Mouse (Mus musculus) embryonic facial prominence, embryonic 11.5 days (tissue): ENCODE measurements around the gene Fam193a. TPM values are rescaled to one million over a fixed set of nuclear protein-coding genes. Genes with fewer than 3 reads are reported as not detected.

Experiments
- ATAC-seq: fragments of 200-750 bp; cut with Nextera tagmentation; replicated peaks from 2 replicates; pipeline ENCODE4 v1.8.0; 2017; ENCODE audit warnings: low read depth; ENCODE audit not compliant: insufficient number of reproducible peaks, low FRiP score, low TSS enrichment
- DNase-seq: peaks from one replicate; pipeline ENCODE4 v3.0.0-alpha.2; 2015; ENCODE audit warnings: low spot score
- H3K27ac ChIP-seq: fragments of 300-500 bp; sonication (generic); replicated peaks from 2 replicates; pipeline ENCODE4 v1.5.1; 2014; ENCODE audit warnings: mild to moderate bottlenecking, low read depth, low read length, control low read depth
- H3K27me3 ChIP-seq: fragments of 300-500 bp; sonication (generic); 2 replicates; pipeline ENCODE4 v1.6.1; 2014; ENCODE audit warnings: mild to moderate bottlenecking, low read length, moderate library complexity, mixed read lengths; ENCODE audit not compliant: control insufficient read depth, insufficient read depth
- H3K36me3 ChIP-seq: fragments of 300-500 bp; sonication (generic); replicated peaks from 2 replicates; pipeline ENCODE4 v1.6.1; 2014; ENCODE audit warnings: low read depth, mild to moderate bottlenecking, low read length, moderate library complexity, mixed read lengths; ENCODE audit not compliant: control insufficient read depth, insufficient read depth
- H3K4me1 ChIP-seq: fragments of 300-500 bp; sonication (generic); 2 replicates; pipeline ENCODE4 v1.6.1; 2014; ENCODE audit warnings: low read length, mixed read lengths; ENCODE audit not compliant: control insufficient read depth, insufficient read depth
- H3K4me2 ChIP-seq: fragments of 300-500 bp; sonication (generic); 2 replicates; pipeline ENCODE4 v1.6.1; 2014; ENCODE audit warnings: low read depth, mild to moderate bottlenecking, control low read depth, low read length, moderate library complexity
- H3K4me3 ChIP-seq: fragments of 300-500 bp; sonication (generic); 2 replicates; pipeline ENCODE4 v1.5.1; 2014; ENCODE audit warnings: low read depth, low read length, control low read depth
- H3K9ac ChIP-seq: fragments of 300-500 bp; sonication (generic); replicated peaks from 2 replicates; pipeline ENCODE4 v1.6.1; 2014; ENCODE audit warnings: mild to moderate bottlenecking, control low read depth, low read length
- H3K9me3 ChIP-seq: fragments of 300-500 bp; sonication (generic); replicated peaks from 2 replicates; pipeline ENCODE4 v1.6.1; 2016; ENCODE audit warnings: mild to moderate bottlenecking, low read length, inconsistent platforms, mixed read lengths; ENCODE audit not compliant: control insufficient read depth
- WGBS: fragments of 180-500 bp; shearing (Covaris S2); extraction: QIAGEN DNeasy Blood & Tissue Kit; methylation state at CpG from one replicate; pipeline ENCODE4 v1.1.7; 2014; 5-methylcytosine and 5-hydroxymethylcytosine counted together
- polyA plus RNA-seq: library from polyadenylated mRNA; unstranded; fragments of >200 nt; fragmentation: Nextera tagmentation; extraction: Ambion mirVana; gene quantifications from 2 replicates; pipeline ENCODE4 v1.2.1, GENCODE M21; 2014

The Fam193a gene
- polyA plus RNA-seq, 1 experiment from 2014 or later: 13.1 TPM

- H3K27ac ChIP-seq: no peak overlapping the region; the same call in 1 of the 2 replicates
- peak overlapping the region; percentile 34 for H3K4me2 ChIP-seq
- H3K9ac ChIP-seq: peak overlapping the region; percentile 89
- no peaks in the 10 kb centered on the region for H3K36me3 ChIP-seq
- peak overlapping the region; percentile 90 for H3K4me3 ChIP-seq
- DNase-seq (peak; percentile 34), ATAC-seq (no peak)
- WGBS: under 1% methylated on average over 46 of the region's 114 CpGs
- H3K9me3 ChIP-seq: no peaks in the 10 kb centered on the region
- H3K4me1 ChIP-seq: no peaks in the 10 kb centered on the region
- H3K27me3 ChIP-seq: no peaks in the 10 kb centered on the region
Measured at GRCm38 (mm10) chr5:34370022-34370823, 490 bp downstream of the Fam193a start.

- Histone ChIP-seq H3K4me2 (peak overlapping the region; percentile 34), H3K36me3 (no peaks in the 10 kb centered on the region), H3K9me3 (no peaks in the 10 kb centered on the region), H3K4me1 (no peaks in the 10 kb centered on the region), H3K27me3 (no peaks in the 10 kb centered on the region), H3K27ac (no peak overlapping the region), H3K9ac (peak overlapping the region; percentile 89), H3K4me3 (peak overlapping the region; percentile 90)
- ATAC-seq (no peak), DNase-seq (no peak)
- WGBS: 38% methylated on average over 8 of the region's 8 CpGs
Measured at GRCm38 (mm10) chr5:34370840-34371239, 1.1 kb downstream of the Fam193a start.

GRCm38 (mm10) chr5:34372141-34372540, 2.4 kb downstream of the Fam193a start:
- Histone ChIP-seq H3K4me3 (no peak overlapping the region), H3K4me2 (no peak overlapping the region), H3K27me3 (no peaks in the 10 kb centered on the region), H3K27ac (no peak overlapping the region), H3K9me3 (no peaks in the 10 kb centered on the region), H3K36me3 (no peaks in the 10 kb centered on the region), H3K4me1 (no peaks in the 10 kb centered on the region), H3K9ac (no peak overlapping the region)
- ATAC-seq (no peak), DNase-seq (no peak)

GRCm38 (mm10) chr5:34372541-34372940, 2.8 kb downstream of the Fam193a start:
- ATAC-seq (no peak), DNase-seq (no peak)
- H3K27ac ChIP-seq: no peak overlapping the region
- H3K36me3 ChIP-seq: no peaks in the 10 kb centered on the region
- H3K4me3 ChIP-seq: no peak overlapping the region
- H3K9ac ChIP-seq: no peak overlapping the region
- H3K4me2 ChIP-seq: no peak overlapping the region
- no peaks in the 10 kb centered on the region for H3K27me3 ChIP-seq
- H3K4me1 ChIP-seq: no peaks in the 10 kb centered on the region
- no peaks in the 10 kb centered on the region for H3K9me3 ChIP-seq

GRCm38 (mm10) chr5:34378787-34379186, 9.1 kb downstream of the Fam193a start:
- no peak overlapping the region for H3K4me3 ChIP-seq
- ATAC-seq: no peak

GRCm38 (mm10) chr5:34381700-34382099, 12.0 kb downstream of the Fam193a start:
- Histone ChIP-seq H3K36me3 (no peaks in the 10 kb centered on the region), H3K27ac (no peak overlapping the region), H3K27me3 (no peaks in the 10 kb centered on the region), H3K4me2 (no peak overlapping the region), H3K9me3 (no peaks in the 10 kb centered on the region), H3K4me1 (no peaks in the 10 kb centered on the region), H3K9ac (no peak overlapping the region), H3K4me3 (no peak overlapping the region)
- DNase-seq (no peak), ATAC-seq (no peak)
- 89% methylated on average over 2 of the region's 2 CpGs for WGBS

More at GRCm38 (mm10) chr5:34378787-34379186, 9.1 kb downstream of the Fam193a start:
- H3K4me2 ChIP-seq: no peak overlapping the region
- H3K9me3 ChIP-seq: no peaks in the 10 kb centered on the region
- H3K27ac ChIP-seq: no peak overlapping the region
- H3K36me3 ChIP-seq: no peaks in the 10 kb centered on the region
- no peak for DNase-seq
- no peaks in the 10 kb centered on the region for H3K4me1 ChIP-seq
- H3K9ac ChIP-seq: no peak overlapping the region
- H3K27me3 ChIP-seq: no peaks in the 10 kb centered on the region

GRCm38 (mm10) chr5:34385616-34386015, 15.9 kb downstream of the Fam193a start:
- Histone ChIP-seq H3K36me3 (no peaks in the 10 kb centered on the region), H3K27ac (no peak overlapping the region), H3K27me3 (no peaks in the 10 kb centered on the region), H3K4me2 (no peak overlapping the region), H3K9ac (no peak overlapping the region), H3K4me1 (no peaks in the 10 kb centered on the region), H3K9me3 (no peaks in the 10 kb centered on the region), H3K4me3 (no peak overlapping the region)
- ATAC-seq (no peak), DNase-seq (no peak)
- 97% methylated on average over 5 of the region's 5 CpGs for WGBS

GRCm38 (mm10) chr5:34386744-34387143, 17.0 kb downstream of the Fam193a start:
- ATAC-seq (no peak), DNase-seq (no peak)
- no peak overlapping the region for H3K9ac ChIP-seq
- H3K27me3 ChIP-seq: no peaks in the 10 kb centered on the region
- H3K36me3 ChIP-seq: no peaks in the 10 kb centered on the region
- WGBS: 100% methylated on average over 2 of the region's 2 CpGs
- H3K4me1 ChIP-seq: no peaks in the 10 kb centered on the region
- no peak overlapping the region for H3K27ac ChIP-seq
- H3K4me2 ChIP-seq: no peak overlapping the region
- no peaks in the 10 kb centered on the region for H3K9me3 ChIP-seq
- H3K4me3 ChIP-seq: no peak overlapping the region
